Mouse (Mus musculus) neural tube, embryonic 14.5 days (tissue): ENCODE measurements around the gene Rph3a. TPM values are rescaled to one million over a fixed set of nuclear protein-coding genes. Genes with fewer than 3 reads are reported as not detected.
"Not testable (repeated sequence)": the region's sequence is repeated elsewhere in the genome, so short reads cannot be mapped to it uniquely, and the experiment has no call there.

ENCODE experiments used
- ATAC-seq: fragments of 200-750 bp; cut with Nextera tagmentation; 2 replicates; pipeline ENCODE4 v1.8.0; 2017; ENCODE audit warnings: low read depth, mild to moderate bottlenecking, moderate TSS enrichment, moderate library complexity
- H3K27ac ChIP-seq: fragments of 300-500 bp; sonication (generic); 2 replicates; pipeline ENCODE4 v1.5.1; 2014; ENCODE audit warnings: low read depth, mild to moderate bottlenecking, control low read depth, low read length, moderate library complexity, mixed read lengths
- H3K27me3 ChIP-seq: fragments of 300-500 bp; sonication (generic); 2 replicates; pipeline ENCODE4 v1.6.1; 2014; ENCODE audit warnings: low read length; ENCODE audit not compliant: control insufficient read depth, insufficient read depth
- H3K36me3 ChIP-seq: fragments of 300-500 bp; sonication (generic); 2 replicates; pipeline ENCODE4 v1.6.1; 2014; ENCODE audit warnings: low read length, mixed read lengths; ENCODE audit not compliant: control insufficient read depth, insufficient read depth
- H3K4me1 ChIP-seq: fragments of 300-500 bp; sonication (generic); 2 replicates; pipeline ENCODE4 v1.6.1; 2014; ENCODE audit warnings: low read length; ENCODE audit not compliant: control insufficient read depth, insufficient read depth
- H3K4me2 ChIP-seq: fragments of 300-500 bp; sonication (generic); 2 replicates; pipeline ENCODE4 v1.6.1; 2014; ENCODE audit warnings: mild to moderate bottlenecking, low read depth, low read length, control low read depth
- H3K4me3 ChIP-seq: fragments of 300-500 bp; sonication (generic); 2 replicates; pipeline ENCODE4 v1.5.1; 2014; ENCODE audit warnings: low read depth, low read length, control low read depth, mixed read lengths
- H3K9ac ChIP-seq: fragments of 300-500 bp; sonication (generic); replicated peaks from 2 replicates; pipeline ENCODE4 v1.6.1; 2014; ENCODE audit warnings: low read depth, mild to moderate bottlenecking, control low read depth, low read length, mixed read lengths
- H3K9me3 ChIP-seq: fragments of 300-500 bp; sonication (generic); 2 replicates; pipeline ENCODE4 v1.6.1; 2016; ENCODE audit warnings: low read length; ENCODE audit not compliant: control insufficient read depth
- WGBS: fragments of 180-500 bp; shearing (Covaris S2); extraction: QIAGEN DNeasy Blood & Tissue Kit; methylation state at CpG from one replicate; pipeline ENCODE4 v1.1.7; 2014; 5-methylcytosine and 5-hydroxymethylcytosine counted together
- polyA plus RNA-seq: library from polyadenylated mRNA; unstranded; fragments of >200 nt; fragmentation: Nextera tagmentation; extraction: Ambion mirVana; gene quantifications from 2 replicates; pipeline ENCODE4 v1.2.1, GENCODE M21; 2014

Rph3a gene
- polyA plus RNA-seq, 1 experiment from 2014 or later, result 20.0 TPM

DNA sequence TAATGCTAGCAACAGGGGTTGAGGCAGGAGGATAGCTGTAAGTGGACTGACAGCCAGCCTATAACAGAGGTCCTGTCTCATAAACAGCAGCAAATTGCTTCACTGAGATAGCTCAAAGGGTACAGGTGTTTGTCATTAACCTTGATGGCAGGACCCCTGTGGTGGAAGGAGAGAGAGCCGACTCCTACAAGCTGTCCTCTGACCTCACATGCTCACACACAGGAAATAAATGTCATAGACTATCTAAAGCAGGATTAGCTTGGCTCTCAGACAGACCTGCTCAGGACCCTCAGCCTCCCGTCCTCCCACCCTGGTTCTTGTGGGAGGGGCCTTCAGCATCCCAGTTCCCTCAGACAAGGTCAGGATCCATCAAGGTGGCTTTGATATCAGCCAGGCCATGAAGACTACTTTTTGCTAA is 117.6 kb downstream of the Rph3a start:
- Histone ChIP-seq H3K4me3 (no peak overlapping the region), H3K4me2 (no peak overlapping the region), H3K36me3 (no peaks in the 10 kb centered on the region), H3K27me3 (no peaks in the 10 kb centered on the region), H3K9me3 (no peaks in the 10 kb centered on the region), H3K4me1 (no peaks in the 10 kb centered on the region), H3K27ac (no peak overlapping the region), H3K9ac (no peak overlapping the region)
- 64% methylated on average over 2 of the region's 2 CpGs for WGBS
- ATAC-seq, result no peak

GRCm38 (mm10) chr5:120891566-120892242 is 118.2 kb downstream of the Rph3a start:
- H3K36me3 ChIP-seq, H3K27me3 ChIP-seq, H3K4me3 ChIP-seq, ATAC-seq, H3K4me2 ChIP-seq, H3K9me3 ChIP-seq, H3K4me1 ChIP-seq, H3K27ac ChIP-seq, H3K9ac ChIP-seq: not testable (repeated sequence)
- 86% methylated on average over 2 of the region's 2 CpGs for WGBS

GRCm38 (mm10) chr5:120890991-120891390 is 118.9 kb downstream of the Rph3a start:
- Histone ChIP-seq H3K4me3 (no peak overlapping the region), H3K27ac (no peak overlapping the region), H3K4me1 (no peaks in the 10 kb centered on the region), H3K36me3 (no peaks in the 10 kb centered on the region), H3K9me3 (no peaks in the 10 kb centered on the region), H3K4me2 (no peak overlapping the region), H3K27me3 (no peaks in the 10 kb centered on the region), H3K9ac (no peak overlapping the region)
- ATAC-seq, result no peak
- 52% methylated on average over 3 of the region's 3 CpGs for WGBS

Other genes starting within 250 kb of the Rph3a start
- 0.42 and 0.48 TPM in 2 replicates for gene Oas3, start 232.4 kb downstream of the Rph3a start, polyA plus RNA-seq
- gene Oas1e, start 214.6 kb downstream of the Rph3a start, polyA plus RNA-seq, result 0.19 TPM in 1 of 2 replicates, not detected in the other
- gene Oas1c, start 197.6 kb downstream of the Rph3a start, polyA plus RNA-seq, result 0.41 and 0.43 TPM in 2 replicates
- not detected in 2 replicates for gene Oas1f, start 162.7 kb downstream of the Rph3a start, polyA plus RNA-seq
- not detected in 2 replicates for gene Oas1h, start 148.7 kb downstream of the Rph3a start, polyA plus RNA-seq
- gene Oas1g, start 122.5 kb downstream of the Rph3a start, polyA plus RNA-seq, result not detected in 2 replicates
- 0.21 and 0.82 TPM in 2 replicates for gene Oas1a, start 102.6 kb downstream of the Rph3a start, polyA plus RNA-seq
- not detected in 2 replicates for gene Oas1d, start 95.6 kb downstream of the Rph3a start, polyA plus RNA-seq
- gene Ptpn11, start 181.3 kb upstream of the Rph3a start, polyA plus RNA-seq, result 22.0 and 26.6 TPM in 2 replicates
- gene Rpl6, start 194.4 kb upstream of the Rph3a start, polyA plus RNA-seq, result 368 and 383 TPM in 2 replicates
- 30.1 and 35.2 TPM in 2 replicates for gene Hectd4, start 210.1 kb upstream of the Rph3a start, polyA plus RNA-seq